Mouse (Mus musculus) cortical plate, adult 2 months (tissue): ENCODE results near the gene Spdye4c. TPM values are rescaled to one million over a fixed set of nuclear protein-coding genes. Genes with fewer than 3 reads are reported as not detected.

Experiments
- H3K27ac ChIP-seq: fragments of 200-500 bp; 2 replicates; pipeline ENCODE4 v1.5.1; 2012; ENCODE audit warnings: low read length, control low read depth, inconsistent platforms; ENCODE audit not compliant: insufficient read depth
- H3K4me1 ChIP-seq: fragments of 200-500 bp; 2 replicates; pipeline ENCODE4 v1.6.1; 2011; ENCODE audit warnings: low read length; ENCODE audit not compliant: control insufficient read depth, insufficient read depth
- H3K4me3 ChIP-seq: fragments of 200-500 bp; 2 replicates; pipeline ENCODE4 v1.5.1; 2011; ENCODE audit warnings: mild to moderate bottlenecking, low read length, control low read depth; ENCODE audit not compliant: insufficient read depth
- CTCF ChIP-seq: fragments of 200-500 bp; IDR thresholded peaks from 2 replicates; pipeline ENCODE4 v1.5.1; 2011; ENCODE audit warnings: mild to moderate bottlenecking, control low read depth, low read length; ENCODE audit not compliant: insufficient read depth; ENCODE audit errors: extremely low read depth
- POLR2A ChIP-seq: fragments of 200-500 bp; IDR thresholded peaks from 2 replicates; pipeline ENCODE4 v1.6.1; 2011; ENCODE audit warnings: mild to moderate bottlenecking, low read length, control low read depth; ENCODE audit not compliant: insufficient read depth; ENCODE audit errors: extremely low read depth
- polyA plus RNA-seq: library from polyadenylated mRNA; depleted of rRNA; stranded (reverse); fragments of >200 nt; gene quantifications from 2 replicates; pipeline ENCODE4 v1.2.3, GENCODE M21; 2012; rRNA removed

Gene Spdye4c
- polyA plus RNA-seq, 1 experiment = not detected

DNA sequence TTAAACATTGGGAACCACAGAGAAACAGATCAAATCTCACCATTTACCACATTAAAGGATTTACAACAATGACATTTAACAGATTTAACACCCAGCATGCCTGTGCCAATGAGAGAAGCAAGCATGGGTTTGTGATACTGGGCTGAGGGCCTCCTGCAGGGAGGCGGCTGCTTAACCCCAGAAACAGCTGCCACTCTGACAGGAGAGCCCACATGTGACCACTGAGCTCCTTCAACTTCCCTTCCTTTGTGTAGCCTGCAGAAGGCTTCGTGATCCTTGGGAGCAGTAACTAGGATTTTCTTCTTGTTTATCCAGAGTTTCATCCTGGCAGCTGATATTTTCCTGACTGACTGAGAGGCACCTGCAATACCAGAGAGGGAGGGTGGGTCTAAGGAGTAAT, 10.5 kb downstream of the Spdye4c start:
- H3K27ac ChIP-seq = no peak overlapping the region
- no peaks in the 10 kb centered on the region; the same call in 1 of the 2 replicates for H3K4me1 ChIP-seq
- TF ChIP-seq CTCF (no peak), POLR2A (no peak)
- no peak overlapping the region for H3K4me3 ChIP-seq

- Histone ChIP-seq H3K27ac (no peak overlapping the region), H3K4me1 (no peaks in the 10 kb centered on the region), H3K4me3 (no peak overlapping the region)
- TF ChIP-seq POLR2A (no peak), CTCF (no peak)
These were observed 18.3 kb downstream of the Spdye4c start for GRCm38 (mm10) chr2:128609286-128609685.

DNA sequence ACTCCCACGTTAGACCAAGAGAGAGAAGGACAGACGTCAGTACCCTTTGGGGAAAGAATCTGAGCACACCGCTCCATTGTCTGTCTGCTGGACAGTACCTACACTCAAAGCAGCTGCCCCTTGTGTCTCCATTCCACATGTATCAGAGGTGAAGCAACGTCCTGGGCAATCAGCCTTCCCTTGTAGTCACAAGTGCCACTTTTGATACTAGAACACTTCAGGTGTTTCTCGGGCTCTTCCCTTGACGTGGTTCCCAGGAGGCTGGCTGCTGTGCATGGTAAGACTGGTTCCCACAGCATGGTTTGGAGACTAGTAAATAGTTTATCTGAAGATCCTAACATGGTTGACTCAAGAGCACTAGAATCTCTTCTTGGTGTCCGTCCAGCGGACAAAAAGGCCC, 20.2 kb downstream of the Spdye4c start:
- TF ChIP-seq CTCF = no peak
- TF ChIP-seq POLR2A = no peak
- Histone ChIP-seq H3K27ac (no peak overlapping the region), H3K4me3 (no peak overlapping the region), H3K4me1 (no peaks in the 10 kb centered on the region)

GRCm38 (mm10) chr2:128612275-128612674, 21.3 kb downstream of the Spdye4c start:
- no peak for TF ChIP-seq CTCF
- no peak for TF ChIP-seq POLR2A
- H3K4me3 ChIP-seq = no peak overlapping the region
- no peak overlapping the region for H3K27ac ChIP-seq
- no peaks in the 10 kb centered on the region for H3K4me1 ChIP-seq

DNA sequence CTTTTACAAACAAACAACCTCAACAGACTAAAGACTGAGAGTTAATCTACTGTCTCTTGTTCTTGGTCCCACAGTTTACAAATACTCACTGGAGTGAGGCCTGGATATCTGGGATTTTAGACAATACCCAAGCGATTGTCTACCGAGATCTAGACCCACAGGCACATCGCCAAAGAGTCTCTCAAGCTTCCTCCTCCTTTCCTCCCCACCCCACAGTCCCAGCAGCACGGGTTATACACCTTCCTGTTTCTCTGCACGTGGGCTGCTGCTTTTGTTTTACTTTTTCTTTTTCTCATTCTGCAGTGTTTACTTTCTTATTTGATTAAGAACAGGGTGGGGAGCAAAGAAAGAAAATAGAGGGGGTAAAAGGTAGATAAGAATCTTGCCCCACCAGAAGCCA, 22.4 kb downstream of the Spdye4c start:
- H3K27ac ChIP-seq = no peak overlapping the region
- H3K4me3 ChIP-seq = no peak overlapping the region
- no peaks in the 10 kb centered on the region for H3K4me1 ChIP-seq
- TF ChIP-seq CTCF (no peak), POLR2A (no peak)

DNA sequence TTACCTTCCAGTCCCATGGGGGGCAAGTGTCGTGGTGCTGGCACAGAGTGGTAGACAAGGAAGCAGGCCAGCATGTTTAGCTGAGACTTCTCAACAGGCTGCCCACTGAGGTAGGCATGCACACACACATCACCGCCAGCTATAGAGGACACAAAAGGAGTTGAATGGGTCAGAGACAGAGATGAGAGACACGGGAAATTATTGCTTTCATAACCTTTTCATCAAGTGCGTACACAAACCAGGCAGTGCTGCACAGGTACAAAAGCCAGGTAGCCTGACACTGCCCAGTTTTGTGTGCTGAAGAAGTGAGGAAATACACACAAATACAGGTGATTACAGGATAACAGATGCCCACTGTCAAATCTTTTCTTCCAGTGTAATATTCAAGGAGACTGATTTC, 24.4 kb downstream of the Spdye4c start:
- H3K27ac ChIP-seq = no peak overlapping the region
- no peak overlapping the region for H3K4me3 ChIP-seq
- TF ChIP-seq CTCF (no peak), POLR2A (no peak)
- no peaks in the 10 kb centered on the region for H3K4me1 ChIP-seq

- no peak overlapping the region for H3K27ac ChIP-seq
- H3K4me1 ChIP-seq = no peaks in the 10 kb centered on the region
- no peak for TF ChIP-seq POLR2A
- TF ChIP-seq CTCF = no peak
- H3K4me3 ChIP-seq = no peak overlapping the region
These were observed 29.6 kb downstream of the Spdye4c start for GRCm38 (mm10) chr2:128620578-128620977.

Other genes with a start within 250 kb of the Spdye4c start
- gene Anapc1, start 96.2 kb downstream of the Spdye4c start, polyA plus RNA-seq = 36.5 and 41.5 TPM in 2 replicates
- gene Mertk, start 107.7 kb downstream of the Spdye4c start, polyA plus RNA-seq = 17.9 and 21.3 TPM in 2 replicates
- gene Tmem87b, start 226.9 kb downstream of the Spdye4c start, polyA plus RNA-seq = 26.4 and 27.9 TPM in 2 replicates